Mouse (Mus musculus): ENCODE measurements at regions not wholly inside any gene's neighbourhood (a gene's known extent, or its start where the extent isn't known, plus 50 kb on each side); places are given as distances from the start of the nearest gene placed in this dataset.

- DNase-seq (ENCODE audit: low spot score), result no peak
Observed at GRCm38 (mm10) chr1:91611281-91611680, 70.9 kb downstream of the Asb1 start.

DNA sequence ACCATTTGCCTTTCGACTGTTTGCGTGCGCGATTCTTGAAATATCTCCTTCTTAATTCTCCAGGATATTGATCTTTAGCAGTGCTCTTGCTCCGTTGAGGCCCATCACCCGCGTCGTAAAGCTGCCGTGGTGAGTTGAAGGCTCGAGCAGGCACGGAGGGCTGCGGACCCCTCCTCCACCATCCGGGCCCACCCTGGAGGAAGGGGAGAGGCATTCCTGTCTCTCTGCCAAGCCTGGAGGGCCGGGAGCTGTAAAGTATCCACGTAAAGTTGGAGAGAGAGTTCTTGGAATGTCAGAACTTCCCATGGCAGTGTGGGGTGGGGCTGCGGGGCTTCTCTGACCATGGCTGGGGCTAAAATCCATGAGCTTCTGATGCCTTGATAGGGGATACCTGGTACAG is 71.3 kb downstream of the Asb1 start:
- DNase-seq (ENCODE audit: low spot score), result no peak

- no peak for DNase-seq (ENCODE audit: low spot score)
Observed at GRCm38 (mm10) chr1:91612912-91613311, 72.6 kb downstream of the Asb1 start.

GRCm38 (mm10) chr1:91615396-91615795 is 75.1 kb downstream of the Asb1 start:
- no peak for DNase-seq (ENCODE audit: low spot score)

GRCm38 (mm10) chr1:91618527-91619135 is 78.3 kb downstream of the Asb1 start:
- DNase-seq (ENCODE audit: low spot score), result peak; percentile 32

DNA sequence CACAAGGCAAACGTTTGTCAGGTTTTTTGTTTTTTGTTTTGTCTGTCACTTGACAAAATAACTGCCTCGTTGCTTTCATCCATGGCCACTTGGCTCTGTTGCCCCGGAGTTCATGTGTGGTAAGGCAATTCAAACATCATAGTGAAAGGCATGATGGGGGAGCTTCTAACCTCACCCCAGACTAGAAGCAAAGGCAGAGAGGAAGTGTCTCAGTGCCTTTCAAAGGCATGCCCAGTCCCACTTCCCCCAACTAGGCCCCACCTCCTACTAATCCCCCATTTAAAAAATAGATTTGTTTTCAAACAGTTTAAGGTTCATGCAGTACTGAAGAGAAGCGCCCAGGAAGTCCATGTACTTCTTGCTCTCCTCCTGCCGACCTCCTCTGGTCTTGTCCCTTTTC is 80.8 kb downstream of the Asb1 start:
- DNase-seq (ENCODE audit: low spot score), result no peak

GRCm38 (mm10) chr1:91622874-91623273 is 82.5 kb downstream of the Asb1 start:
- DNase-seq (ENCODE audit: low spot score), result no peak

- DNase-seq (ENCODE audit: low spot score), result no peak
Observed at GRCm38 (mm10) chr1:91624028-91624427, 83.7 kb downstream of the Asb1 start.

GRCm38 (mm10) chr1:91624531-91625300 is 84.4 kb downstream of the Asb1 start:
- no peak for DNase-seq (ENCODE audit: low spot score)

DNA sequence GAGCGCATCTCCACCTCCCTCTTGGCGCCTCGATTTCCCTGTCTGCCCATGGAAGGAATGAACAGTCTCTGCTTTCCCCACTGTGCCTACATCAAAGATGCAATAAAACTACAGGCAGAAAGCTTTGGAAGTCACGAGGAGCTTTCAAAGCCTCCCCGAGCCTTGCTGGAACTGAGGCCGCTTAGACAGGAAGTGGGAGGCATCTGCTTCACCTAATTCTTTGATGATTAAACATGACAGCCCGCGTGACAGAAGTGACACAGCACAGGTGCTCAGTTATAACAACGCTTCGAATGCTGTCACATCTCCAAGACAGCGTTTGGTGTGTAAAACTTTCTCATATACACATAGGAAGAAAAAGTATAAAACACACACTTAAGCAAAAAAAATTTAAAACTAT is 85.7 kb downstream of the Asb1 start:
- DNase-seq (ENCODE audit: low spot score), result no peak

DNA sequence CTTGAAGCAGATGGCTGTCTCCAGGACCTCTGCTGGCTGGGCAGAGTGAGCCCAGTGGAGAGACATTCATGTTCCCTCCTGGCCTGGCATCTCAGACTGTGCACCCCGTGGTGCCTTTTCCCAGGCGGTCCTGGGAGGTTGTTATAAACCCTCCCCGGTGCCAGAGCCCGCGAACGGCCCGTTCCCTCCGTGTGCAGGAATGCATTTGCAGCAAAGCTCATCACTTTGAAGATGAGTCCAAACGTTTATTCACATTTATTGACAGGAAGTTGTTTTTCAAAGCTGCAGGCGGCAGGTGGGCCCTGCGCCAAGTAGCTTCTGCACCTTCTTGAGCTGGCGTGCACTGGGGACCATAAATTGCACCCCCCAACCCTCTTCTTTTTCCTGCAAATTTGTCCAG is 89.9 kb downstream of the Asb1 start:
- no peak for DNase-seq (ENCODE audit: low spot score)

- DNase-seq (ENCODE audit: low spot score), result no peak
Observed at GRCm38 (mm10) chr1:91630871-91631410, 90.6 kb downstream of the Asb1 start.

DNA sequence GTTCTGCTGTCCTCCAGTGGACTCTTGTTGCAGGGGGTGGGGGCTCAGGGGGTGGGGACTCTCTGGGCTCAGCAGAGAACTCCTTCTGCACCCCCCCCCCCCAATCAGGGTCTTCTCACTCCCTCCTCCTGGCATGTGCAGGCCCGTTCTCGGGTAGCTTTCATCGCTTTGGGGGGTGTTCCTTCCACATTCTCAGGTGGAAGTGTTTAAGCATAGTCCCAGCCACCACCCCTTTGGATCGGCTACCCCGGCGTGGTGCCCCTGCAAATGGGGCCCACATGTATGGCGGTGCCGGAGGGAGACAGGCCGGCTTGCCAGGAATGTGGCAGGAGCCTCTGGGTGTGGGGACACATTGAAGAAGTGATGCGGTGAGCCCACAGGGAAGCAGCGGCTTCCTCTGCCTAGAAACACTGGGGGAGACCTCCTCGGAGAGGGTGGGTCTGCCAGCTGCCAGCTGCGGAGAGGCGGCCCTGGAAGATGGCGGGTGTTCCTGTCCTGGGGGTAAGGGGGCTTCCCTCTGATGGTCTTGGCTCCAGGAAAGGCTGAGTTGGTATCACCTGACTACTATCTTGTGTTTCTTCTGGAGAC is 92.7 kb downstream of the Asb1 start:
- no peak for DNase-seq (ENCODE audit: low spot score)

- DNase-seq (ENCODE audit: low spot score), result no peak
Observed at GRCm38 (mm10) chr1:91636571-91636970, 96.2 kb downstream of the Asb1 start.

DNA sequence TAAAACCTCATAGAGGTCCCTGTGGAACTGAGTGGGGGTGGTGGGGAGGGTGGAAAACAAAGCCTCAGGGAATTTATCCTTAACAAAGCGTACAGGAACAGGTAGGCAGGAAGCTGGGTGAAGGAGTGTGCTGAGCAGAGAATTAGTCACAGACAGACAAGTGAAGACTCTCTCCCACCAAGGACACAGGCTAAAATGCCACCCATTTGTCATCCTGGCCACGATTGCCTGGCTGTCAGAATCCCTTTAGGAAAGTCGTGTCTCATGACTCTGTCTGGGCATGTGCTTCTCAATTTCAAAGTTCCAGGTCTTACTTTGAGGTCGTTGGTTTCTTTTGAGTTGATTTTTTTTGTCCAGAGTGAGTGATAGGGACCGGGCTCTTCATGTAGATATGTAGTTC is 100.2 kb downstream of the Asb1 start:
- DNase-seq (ENCODE audit: low spot score), result no peak

- DNase-seq (ENCODE audit: low spot score), result no peak
Observed at GRCm38 (mm10) chr1:91658991-91659441, 118.7 kb downstream of the Asb1 start.

GRCm38 (mm10) chr1:91659486-91659885 is 119.1 kb downstream of the Asb1 start:
- DNase-seq (ENCODE audit: low spot score), result no peak

- DNase-seq (ENCODE audit: low spot score), result no peak
Observed at GRCm38 (mm10) chr1:91663289-91663688, 122.9 kb downstream of the Asb1 start.

GRCm38 (mm10) chr1:91664622-91665021 is 124.3 kb downstream of the Asb1 start:
- DNase-seq (ENCODE audit: low spot score), result no peak

DNA sequence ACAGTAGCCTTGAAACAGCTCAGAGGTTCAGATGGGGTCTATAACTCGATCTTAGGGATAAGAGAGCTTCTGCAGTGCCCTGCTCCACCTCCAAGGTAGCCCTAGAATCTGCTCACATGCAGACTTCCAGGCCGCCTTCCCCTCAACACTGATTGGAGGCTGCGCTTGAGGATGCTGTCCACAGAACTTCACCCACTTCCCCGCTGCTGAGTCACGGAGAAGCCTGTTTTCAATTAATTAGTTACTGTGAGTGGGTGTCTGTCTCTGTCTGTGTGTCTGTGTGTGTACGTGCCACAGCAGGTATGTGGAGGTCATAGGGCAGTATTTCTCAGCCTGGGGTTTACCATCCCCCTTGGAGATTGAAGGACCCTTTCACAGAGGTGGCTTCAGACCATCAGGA is 128.2 kb downstream of the Asb1 start:
- no peak for DNase-seq (ENCODE audit: low spot score)

DNA sequence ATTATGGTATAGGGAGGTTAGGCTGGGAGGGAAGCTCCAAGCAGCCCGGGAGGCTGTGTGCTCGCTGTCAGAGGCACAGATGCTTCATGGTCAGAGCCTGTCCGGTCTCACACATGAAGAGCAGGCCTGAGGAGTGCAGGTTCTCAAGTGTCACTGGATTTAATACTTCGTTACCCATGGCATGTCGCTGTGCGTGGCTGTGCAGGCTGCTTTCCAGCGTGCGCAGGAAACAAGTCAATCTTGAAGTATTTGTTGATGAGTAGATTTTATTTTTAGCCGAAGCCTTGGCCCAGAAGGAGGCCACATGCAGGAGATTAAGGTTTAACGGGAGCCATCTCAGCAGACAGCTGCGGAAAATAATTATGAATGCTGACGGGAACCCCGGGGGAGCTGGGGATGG is 130.3 kb upstream of the Twist2 start:
- no peak for DNase-seq (ENCODE audit: low spot score)

DNA sequence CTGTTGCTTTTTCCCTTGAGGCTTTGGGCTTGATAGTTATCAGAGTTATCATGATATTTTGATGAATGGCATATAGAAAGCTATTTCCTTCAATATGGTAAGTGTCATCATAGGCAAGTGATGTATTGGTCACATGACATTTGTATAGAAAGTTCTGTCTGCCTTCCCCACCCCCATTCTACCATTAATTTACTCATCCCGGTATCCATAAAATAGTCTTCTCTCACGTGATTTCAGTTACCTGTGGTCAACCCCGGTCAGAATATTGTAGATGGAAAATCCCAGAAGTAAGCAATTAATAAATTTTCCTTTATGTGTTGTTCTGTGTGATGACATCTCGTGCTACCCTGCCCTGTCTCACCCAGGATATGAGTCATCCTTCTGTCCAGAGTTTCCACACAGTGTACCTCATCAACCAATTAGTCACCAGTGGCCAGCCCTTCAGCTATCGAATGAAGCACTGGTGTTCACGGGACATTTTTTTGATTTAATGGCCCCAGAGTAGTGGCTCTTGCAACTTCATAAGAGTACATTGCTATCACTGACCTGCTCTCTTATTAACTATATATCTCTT is 127.1 kb upstream of the Twist2 start:
- DNase-seq (ENCODE audit: low spot score), result no peak

DNA sequence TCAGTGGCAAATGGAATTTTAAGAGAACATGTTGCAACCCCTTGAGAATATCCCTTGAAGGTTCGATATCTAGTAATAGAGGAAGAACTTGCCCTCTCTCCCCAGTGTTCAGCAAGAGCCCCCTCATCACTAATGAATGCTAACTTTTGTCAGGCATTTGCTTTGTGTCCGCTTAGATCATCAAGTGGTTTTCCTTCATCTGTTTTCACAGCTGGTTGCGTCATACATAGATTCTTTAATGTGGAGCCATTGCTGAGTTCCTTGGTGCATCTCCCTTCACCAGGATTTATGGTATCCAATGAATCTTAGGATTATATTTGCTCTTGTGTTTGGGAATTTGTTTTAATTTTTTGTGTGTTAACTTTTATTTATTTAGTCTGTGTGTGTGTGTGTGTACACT is 124.2 kb upstream of the Twist2 start:
- no peak for DNase-seq (ENCODE audit: low spot score)
